Mouse (Mus musculus): ENCODE data around the gene Mtss1l. TPM values are rescaled to one million over a fixed set of nuclear protein-coding genes. Genes with fewer than 3 reads are reported as not detected.

Mtss1l gene
- polyA plus RNA-seq, 1 experiment from 2014 or later: 39.9 TPM

DNA sequence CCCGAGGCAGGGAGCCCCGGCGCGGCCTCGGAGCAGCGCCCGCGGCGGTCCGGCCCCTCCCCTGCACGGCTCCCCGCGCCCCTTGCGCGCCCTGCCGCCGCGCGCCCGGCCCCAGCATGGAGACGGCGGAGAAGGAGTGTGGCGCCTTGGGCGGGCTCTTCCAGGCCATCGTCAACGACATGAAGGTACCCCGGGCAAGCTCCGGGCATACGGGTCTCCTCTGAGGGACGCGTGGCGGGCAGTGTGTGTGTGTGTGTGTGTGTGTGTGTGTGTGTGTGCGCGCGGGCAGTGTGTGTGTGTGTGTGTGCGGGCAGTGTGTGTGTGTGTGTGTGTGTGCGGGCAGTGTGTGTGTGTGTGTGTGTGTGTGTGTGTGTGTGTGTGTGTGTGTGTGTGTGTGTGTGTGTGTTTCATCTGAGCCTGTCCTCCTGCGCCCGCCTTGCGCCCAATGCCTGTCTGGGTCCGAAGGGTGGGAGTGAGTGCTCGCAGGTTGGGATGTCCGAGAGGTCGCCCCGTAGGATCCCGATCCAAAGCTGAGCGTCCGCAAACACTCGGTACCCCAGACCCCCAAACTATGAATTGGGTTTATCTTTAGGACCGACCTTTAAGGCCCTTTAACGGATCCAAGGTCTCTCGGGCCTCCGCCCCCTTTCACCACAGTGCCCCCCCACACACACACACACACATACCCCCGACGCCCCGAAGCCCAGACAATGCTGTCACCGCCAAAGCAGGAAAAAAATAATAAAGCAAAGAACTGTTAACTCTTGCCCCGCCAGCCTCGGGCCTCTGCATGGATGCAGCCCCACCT is 534 bp downstream of the Mtss1l start:
- Histone ChIP-seq H3K9me3 (ENCODE audit: low read depth, low read length) (no peaks in the 10 kb centered on the region), H3K9ac (peak overlapping the region; percentile 89), H3K4me3 (ENCODE audit: low read depth, low read length) (peak overlapping the region; percentile 67), H3K4me1 (ENCODE audit: insufficient read depth) (peaks cover 61% of the 10 kb centered on the region), H3K27me3 (ENCODE audit: insufficient read depth, low read length) (no peaks in the 10 kb centered on the region), H3K27ac (ENCODE audit: low read depth) (peak overlapping the region; percentile 97), H3K4me2 (peak overlapping the region; percentile 93), H3K36me3 (ENCODE audit: insufficient read depth) (peaks cover 31% of the 10 kb centered on the region)
- ATAC-seq (ENCODE audit: insufficient read depth): peak; percentile 43
- no peak for TF ChIP-seq CTCF (IDR thresholded peaks at IDR 0.05; ENCODE audit: low read depth)
- under 1% methylated on average over 48 of the region's 59 CpGs for WGBS
- DNase-seq: peak; percentile 43

DNA sequence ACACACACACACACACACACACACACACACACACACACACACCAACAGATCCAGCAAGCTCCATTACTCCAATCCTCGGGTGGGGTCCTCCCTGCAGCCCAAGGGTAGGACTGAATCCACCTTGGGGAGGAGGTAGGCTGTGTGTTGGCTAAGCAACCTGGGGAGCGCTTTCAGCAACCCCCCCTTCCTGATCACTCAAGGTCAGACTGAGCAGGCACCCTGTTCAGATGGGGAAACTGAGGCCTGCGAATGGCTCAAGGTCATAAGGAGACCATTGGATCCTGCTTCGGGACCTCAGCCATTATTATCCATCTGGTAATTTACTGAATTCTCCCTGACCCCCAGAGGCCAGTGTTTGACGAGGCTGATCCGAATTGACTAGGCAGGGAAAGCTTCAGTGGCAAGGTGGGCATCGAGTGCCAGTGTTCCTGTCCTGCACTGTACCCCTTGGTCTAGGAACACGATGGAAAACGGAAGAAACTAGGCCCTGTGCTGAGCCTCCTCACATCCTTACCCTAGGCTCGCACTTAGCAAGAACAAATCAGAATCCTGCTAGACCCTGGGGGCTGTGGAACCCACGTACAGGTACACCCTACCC is 1.2 kb downstream of the Mtss1l start:
- Histone ChIP-seq H3K36me3 (ENCODE audit: insufficient read depth) (peaks cover 38% of the 10 kb centered on the region), H3K27ac (ENCODE audit: low read depth) (peak overlapping the region; percentile 24; the same call in 1 of the 2 replicates)
- WGBS: 35% methylated on average over 11 of the region's 11 CpGs

DNA sequence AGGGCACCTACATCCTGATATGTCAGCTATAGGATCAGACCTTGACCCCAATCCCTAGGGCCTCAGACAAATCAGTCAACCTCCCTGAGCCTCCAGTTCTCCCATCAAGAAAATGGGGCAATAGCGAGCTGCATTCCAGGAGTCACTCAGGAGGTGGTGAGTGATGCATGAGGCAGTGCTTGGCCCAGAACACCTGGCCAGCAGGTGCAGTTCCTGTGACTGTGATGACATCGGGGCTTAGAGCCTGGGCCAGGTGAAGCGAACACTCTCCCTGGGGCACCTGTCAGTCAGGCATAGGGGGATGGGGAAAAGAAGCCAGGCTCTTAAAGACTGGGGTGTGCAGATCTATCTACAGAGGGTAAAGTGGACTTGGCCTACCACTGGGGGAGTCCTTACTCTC is 3.2 kb downstream of the Mtss1l start:
- H3K27me3 ChIP-seq (ENCODE audit: insufficient read depth, low read length): no peaks in the 10 kb centered on the region
- peaks cover 58% of the 10 kb centered on the region for H3K36me3 ChIP-seq (ENCODE audit: insufficient read depth)
- no peaks in the 10 kb centered on the region for H3K9me3 ChIP-seq (ENCODE audit: low read depth, low read length)
- no peak for ATAC-seq (ENCODE audit: insufficient read depth)
- H3K9ac ChIP-seq: peak overlapping the region; percentile 4; the same call in 1 of the 2 replicates
- no peak for DNase-seq
- H3K4me3 ChIP-seq (ENCODE audit: low read depth, low read length): peak overlapping the region; percentile 67
- H3K4me1 ChIP-seq (ENCODE audit: insufficient read depth): peaks cover 37% of the 10 kb centered on the region
- H3K4me2 ChIP-seq: peak overlapping the region; percentile 93
- 62% methylated on average over 3 of the region's 3 CpGs for WGBS
- 0 out of 2 replicates have a peak, but pooled peaks have one; percentile 5 for TF ChIP-seq CTCF (IDR thresholded peaks at IDR 0.05; ENCODE audit: low read depth)
- H3K27ac ChIP-seq (ENCODE audit: low read depth): peak overlapping the region; percentile 44

More for the DNA sequence above, 1.2 kb downstream of the Mtss1l start:
- no peaks in the 10 kb centered on the region for H3K9me3 ChIP-seq (ENCODE audit: low read depth, low read length)
- H3K4me2 ChIP-seq: peak overlapping the region; percentile 93
- no peak for TF ChIP-seq CTCF (IDR thresholded peaks at IDR 0.05; ENCODE audit: low read depth)
- H3K27me3 ChIP-seq (ENCODE audit: insufficient read depth, low read length): no peaks in the 10 kb centered on the region
- ATAC-seq (ENCODE audit: insufficient read depth) (no peak), DNase-seq (no peak)
- H3K4me1 ChIP-seq (ENCODE audit: insufficient read depth): peaks cover 56% of the 10 kb centered on the region
- H3K4me3 ChIP-seq (ENCODE audit: low read depth, low read length): peak overlapping the region; percentile 67
- peak overlapping the region; percentile 89 for H3K9ac ChIP-seq

DNA sequence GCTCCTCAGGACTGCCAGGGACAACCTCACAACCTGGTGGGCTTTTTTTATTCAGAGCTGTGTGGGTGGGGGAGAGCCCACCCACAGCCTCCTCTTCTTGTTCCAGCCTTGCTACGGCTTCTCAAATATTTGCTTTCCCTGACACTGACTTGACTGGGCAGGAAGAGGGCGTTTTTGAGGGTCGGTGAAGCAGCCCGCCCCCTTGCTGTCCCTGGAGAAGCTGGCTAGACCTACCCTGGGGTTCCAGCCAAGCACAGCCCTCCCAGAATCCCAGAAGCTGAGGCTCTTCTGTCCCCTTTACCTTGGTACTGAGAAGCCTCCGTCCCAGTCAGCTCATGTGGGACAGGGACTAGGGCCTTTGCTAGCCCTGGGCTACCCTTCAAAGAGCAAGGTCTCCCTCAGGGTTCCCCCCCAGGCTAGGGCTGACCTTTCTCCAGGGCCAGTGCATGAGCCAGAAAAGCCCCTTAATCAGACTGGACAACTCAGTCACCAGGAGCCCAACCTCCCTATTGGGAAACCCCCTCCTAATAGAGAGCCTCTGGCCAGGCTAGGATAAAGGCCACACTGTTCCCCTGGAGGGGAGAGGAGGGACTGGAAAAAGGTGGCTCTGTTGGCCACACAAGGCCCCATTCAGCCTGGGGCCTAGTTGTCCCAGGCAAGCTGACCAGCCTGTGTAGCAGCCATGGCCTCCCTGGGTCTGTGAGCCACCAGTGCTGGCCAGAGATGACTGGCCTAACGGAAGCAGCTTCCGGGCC is 4.0 kb downstream of the Mtss1l start:
- peaks cover 29% of the 10 kb centered on the region for H3K4me1 ChIP-seq (ENCODE audit: insufficient read depth)
- 30% methylated on average over 7 of the region's 7 CpGs for WGBS
- no peaks in the 10 kb centered on the region for H3K27me3 ChIP-seq (ENCODE audit: insufficient read depth, low read length)
- peak overlapping the region; percentile 44 for H3K27ac ChIP-seq (ENCODE audit: low read depth)
- ATAC-seq (ENCODE audit: insufficient read depth): no peak
- no peaks in the 10 kb centered on the region for H3K9me3 ChIP-seq (ENCODE audit: low read depth, low read length)
- TF ChIP-seq CTCF (IDR thresholded peaks at IDR 0.05; ENCODE audit: low read depth): peak; percentile 28; the same call in 1 of the 2 replicates
- DNase-seq: peak; percentile 58
- H3K36me3 ChIP-seq (ENCODE audit: insufficient read depth): peaks cover 66% of the 10 kb centered on the region
- peak overlapping the region; percentile 4; the same call in 1 of the 2 replicates for H3K9ac ChIP-seq
- H3K4me3 ChIP-seq (ENCODE audit: low read depth, low read length): peak overlapping the region; percentile 67; the same call in 1 of the 2 replicates
- peak overlapping the region; percentile 93 for H3K4me2 ChIP-seq

DNA sequence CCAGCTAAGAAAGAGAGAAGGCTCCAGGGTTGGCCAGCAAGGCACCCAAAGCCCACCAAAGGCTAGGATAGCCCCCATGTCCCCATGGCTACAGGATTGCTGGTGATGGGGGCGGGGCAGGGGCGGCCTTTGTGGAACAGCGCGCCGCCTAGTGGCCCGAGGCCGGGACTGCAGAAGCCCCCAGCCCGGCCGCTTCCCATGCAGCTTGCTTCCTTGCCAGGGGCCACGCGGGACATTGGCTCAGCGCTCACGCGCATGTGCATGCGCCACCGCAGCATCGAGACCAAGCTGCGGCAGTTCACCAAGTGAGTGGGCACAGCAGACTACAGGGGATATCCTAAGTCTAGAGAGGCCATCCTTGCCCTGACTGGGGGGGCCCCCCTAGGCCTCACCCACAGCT is 5.6 kb downstream of the Mtss1l start:
- H3K9ac ChIP-seq: no peak overlapping the region

DNA sequence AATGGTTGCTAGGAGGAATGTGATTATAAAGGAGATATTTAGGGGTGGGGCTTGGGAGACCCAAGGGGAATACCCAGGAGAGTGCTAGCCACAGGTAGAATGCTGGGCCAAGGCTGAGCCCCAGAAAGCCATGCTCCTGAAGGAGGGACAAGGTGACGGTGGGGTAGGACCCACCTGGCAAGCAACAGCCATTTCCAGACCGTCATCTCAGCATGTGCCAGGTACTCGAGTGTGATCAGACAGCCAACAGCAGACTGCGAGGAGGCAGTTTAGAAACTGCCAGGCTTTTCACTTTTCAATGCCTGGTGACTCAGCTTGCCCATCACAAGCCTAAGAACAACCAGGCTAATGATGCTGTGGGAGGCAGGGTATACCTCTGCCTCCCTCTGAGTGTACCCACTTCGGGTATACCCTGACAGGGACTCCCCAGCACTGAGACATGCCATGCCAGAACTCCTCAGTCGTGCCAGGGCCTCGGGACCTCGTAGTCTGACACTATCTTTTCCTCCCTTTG is 10.1 kb downstream of the Mtss1l start:
- Histone ChIP-seq H3K27ac (ENCODE audit: low read depth) (no peak overlapping the region), H3K36me3 (ENCODE audit: insufficient read depth) (peaks cover 95% of the 10 kb centered on the region), H3K9me3 (ENCODE audit: low read depth, low read length) (no peaks in the 10 kb centered on the region), H3K9ac (no peak overlapping the region), H3K4me3 (ENCODE audit: low read depth, low read length) (no peak overlapping the region), H3K27me3 (ENCODE audit: insufficient read depth, low read length) (no peaks in the 10 kb centered on the region), H3K4me2 (no peak overlapping the region), H3K4me1 (ENCODE audit: insufficient read depth) (no peaks in the 10 kb centered on the region)
- TF ChIP-seq CTCF (IDR thresholded peaks at IDR 0.05; ENCODE audit: low read depth): no peak
- ATAC-seq (ENCODE audit: insufficient read depth) (no peak), DNase-seq (no peak)
- 92% methylated on average over 8 of the region's 8 CpGs for WGBS

More for the DNA sequence above, 5.6 kb downstream of the Mtss1l start:
- Histone ChIP-seq H3K27me3 (ENCODE audit: insufficient read depth, low read length) (no peaks in the 10 kb centered on the region), H3K27ac (ENCODE audit: low read depth) (no peak overlapping the region), H3K36me3 (ENCODE audit: insufficient read depth) (peaks cover 82% of the 10 kb centered on the region), H3K4me1 (ENCODE audit: insufficient read depth) (peaks cover 22% of the 10 kb centered on the region), H3K9me3 (ENCODE audit: low read depth, low read length) (no peaks in the 10 kb centered on the region), H3K4me2 (no peak overlapping the region), H3K4me3 (ENCODE audit: low read depth, low read length) (no peak overlapping the region)
- ATAC-seq (ENCODE audit: insufficient read depth): peak; percentile 13; the same call in 1 of the 2 replicates
- peak; percentile 90 for TF ChIP-seq CTCF (IDR thresholded peaks at IDR 0.05; ENCODE audit: low read depth)
- peak; percentile 75 for DNase-seq
- 11% methylated on average over 18 of the region's 18 CpGs for WGBS

Data from lung, embryonic 14.5 days (tissue).